In the genomic region with DNA sequence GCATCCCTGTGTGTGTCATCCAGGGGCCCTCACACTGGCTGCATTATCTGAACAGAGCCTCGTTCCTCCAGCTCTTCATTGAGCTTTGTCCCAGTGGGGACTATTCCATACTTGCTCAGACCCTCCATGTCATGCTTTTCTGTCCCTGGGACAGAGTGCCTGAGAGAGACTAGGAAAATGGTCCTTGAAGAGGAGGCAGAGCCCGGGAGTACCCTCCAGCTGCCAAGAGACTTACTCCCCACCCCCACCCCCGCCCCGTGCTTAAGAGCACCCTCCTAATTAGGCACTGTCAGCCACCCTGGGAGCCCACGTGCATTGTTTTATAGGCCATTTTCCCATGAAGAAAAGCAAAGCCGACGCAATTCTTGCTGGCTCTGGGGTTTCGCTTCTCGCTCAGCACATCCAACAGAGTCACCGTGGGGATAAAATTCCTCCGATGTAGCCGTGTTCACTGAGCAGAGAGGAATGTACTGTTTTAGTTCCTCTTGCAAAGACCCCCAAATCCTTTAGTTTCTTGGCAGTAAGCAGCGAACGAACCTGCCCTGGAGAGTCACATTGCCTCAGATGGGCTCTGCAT, we compare ENCODE assay signal across 16 mouse cellular contexts.
DNase-seq lines count a peak whose midpoint lies in the region; ATAC-seq and TF ChIP-seq lines count a peak whose summit lies in the region.
"Had no signal": no experiment of that assay in that cellular context is flagged by ENCODE, and none has a peak within 500 bp of the region (broad histone marks: within the 10 kb centered on the region; RNA-seq: fewer than 3 reads in every experiment).

No protein-coding gene starts in this region.

- TF ChIP-seq POLR2A in lung, adult 2 months (IDR thresholded peaks at IDR 0.05; ENCODE audit: borderline replicate concordance, extremely low read depth, low read depth, low read length), result no peak

- H3K36me3 ChIP-seq in neural tube, embryonic 12.5 days, result no peaks in the 10 kb centered on the region
- no peaks in the 10 kb centered on the region for H3K36me3 ChIP-seq in forebrain, embryonic 15.5 days
- no peaks in the 10 kb centered on the region for H3K36me3 ChIP-seq in midbrain, embryonic 14.5 days (ENCODE audit: control insufficient read depth, insufficient read depth, low read length)
- H3K36me3 ChIP-seq: intestine, embryonic 15.5 days; liver, embryonic 12.5 days had no signal

- DNase-seq in neural tube, embryonic 10.5 days (ENCODE audit: extremely low spot score, low spot score), result no peak
- DNase-seq in midbrain, embryonic 14.5 days, result peak; percentile 57
- DNase-seq in telencephalon, adult 2 months (ENCODE audit: low read depth, low spot score), result peak; percentile 18
- DNase-seq in cerebellum, adult 8-10 months, result no peak
- no peak for DNase-seq in urinary bladder, postnatal 10 days (ENCODE audit: low spot score)
- DNase-seq in lung, adult 2 months, result no peak
- DNase-seq: adrenal gland, adult 2 months; cerebellum, adult 9-11 months; gastrocnemius, adult 2 months; heart, postnatal 10 days; kidney, postnatal 14 days had no signal

- H3K27ac ChIP-seq in neural tube, embryonic 12.5 days, result no peak overlapping the region
- 0 out of 2 replicates have a peak overlapping the region, but pooled peaks have one; percentile 4 for H3K27ac ChIP-seq in forebrain, embryonic 15.5 days (replicated peaks)
- H3K27ac ChIP-seq in midbrain, embryonic 14.5 days (replicated peaks; ENCODE audit: low read depth, low read length), result no peak overlapping the region
- H3K27ac ChIP-seq: gastrocnemius, adult 2 months; intestine, embryonic 15.5 days; liver, embryonic 12.5 days had no signal

- no peak overlapping the region for H3K9ac ChIP-seq in neural tube, embryonic 12.5 days
- no peak overlapping the region for H3K9ac ChIP-seq in forebrain, embryonic 15.5 days (replicated peaks)
- no peak overlapping the region for H3K9ac ChIP-seq in midbrain, embryonic 14.5 days (replicated peaks; ENCODE audit: low read length)
- H3K9ac ChIP-seq: intestine, embryonic 15.5 days; liver, embryonic 12.5 days had no signal

- no peak for TF ChIP-seq CTCF in lung, adult 2 months (IDR thresholded peaks at IDR 0.05; ENCODE audit: insufficient read depth, low read length)

- 20% methylated on average over 14 of the region's 14 CpGs for WGBS in neural tube, embryonic 12.5 days
- WGBS in forebrain, embryonic 15.5 days, result 6% methylated on average over 14 of the region's 14 CpGs
- 20% methylated on average over 14 of the region's 14 CpGs for WGBS in midbrain, embryonic 14.5 days
- 64% methylated on average over 14 of the region's 14 CpGs for WGBS in lung, adult 2 months

- peak; percentile 12; the same call in 1 of the 2 replicates for ATAC-seq in neural tube, embryonic 12.5 days (ENCODE audit: low FRiP score, low read depth)
- ATAC-seq in forebrain, embryonic 15.5 days (replicated peaks), result peak; percentile 53
- no peak for ATAC-seq in midbrain, embryonic 14.5 days (ENCODE audit: low FRiP score, low TSS enrichment)
- ATAC-seq: CD4-positive, CD25-positive, alpha-beta regulatory T cell, adult 4 months; intestine, embryonic 15.5 days; liver, embryonic 12.5 days had no signal

- no peaks in the 10 kb centered on the region for H3K9me3 ChIP-seq in neural tube, embryonic 12.5 days
- H3K9me3 ChIP-seq in forebrain, embryonic 15.5 days, result no peaks in the 10 kb centered on the region
- H3K9me3 ChIP-seq in midbrain, embryonic 14.5 days (ENCODE audit: control insufficient read depth, low read length), result no peaks in the 10 kb centered on the region
- H3K9me3 ChIP-seq: intestine, embryonic 15.5 days; liver, embryonic 12.5 days had no signal

- no peaks in the 10 kb centered on the region; the same call in 1 of the 2 replicates for H3K27me3 ChIP-seq in neural tube, embryonic 12.5 days (replicated peaks)
- H3K27me3 ChIP-seq in forebrain, embryonic 15.5 days, result no peaks in the 10 kb centered on the region
- no peaks in the 10 kb centered on the region; the same call in 1 of the 2 replicates for H3K27me3 ChIP-seq in midbrain, embryonic 14.5 days (ENCODE audit: control insufficient read depth, insufficient read depth, low read length)
- H3K27me3 ChIP-seq: liver, embryonic 12.5 days had no signal

- peak overlapping the region; percentile 16; the same call in 1 of the 2 replicates for H3K4me2 ChIP-seq in neural tube, embryonic 12.5 days (replicated peaks)
- no peak overlapping the region for H3K4me2 ChIP-seq in forebrain, embryonic 15.5 days (replicated peaks)
- H3K4me2 ChIP-seq in midbrain, embryonic 14.5 days (ENCODE audit: low read length), result no peak overlapping the region
- H3K4me2 ChIP-seq: intestine, embryonic 15.5 days; liver, embryonic 12.5 days had no signal

- H3K4me1 ChIP-seq in neural tube, embryonic 12.5 days, result peaks cover 46% of the 10 kb centered on the region
- peaks cover 46% of the 10 kb centered on the region for H3K4me1 ChIP-seq in forebrain, embryonic 15.5 days
- peaks cover 38% of the 10 kb centered on the region for H3K4me1 ChIP-seq in midbrain, embryonic 14.5 days (ENCODE audit: control insufficient read depth, insufficient read depth, low read length)
- no peaks in the 10 kb centered on the region for H3K4me1 ChIP-seq in lung, adult 2 months (ENCODE audit: control insufficient read depth, insufficient read depth, low read length)
- H3K4me1 ChIP-seq: intestine, embryonic 15.5 days; liver, embryonic 12.5 days had no signal

- no peak overlapping the region for H3K4me3 ChIP-seq in neural tube, embryonic 12.5 days
- H3K4me3 ChIP-seq in forebrain, embryonic 15.5 days, result no peak overlapping the region
- no peak overlapping the region for H3K4me3 ChIP-seq in midbrain, embryonic 14.5 days (replicated peaks; ENCODE audit: low read depth, low read length)
- H3K4me3 ChIP-seq in lung, adult 2 months (replicated peaks; ENCODE audit: extremely low read depth, low read depth, low read length), result no peak overlapping the region
- H3K4me3 ChIP-seq: gastrocnemius, adult 2 months; intestine, embryonic 15.5 days; liver, embryonic 12.5 days had no signal

Comparison
In these comparisons a context has a peak if more than half of its experiments do, and no peak if none do; other contexts are left out.
1. DNase-seq: peak in midbrain, embryonic 14.5 days (single experiment) and telencephalon, adult 2 months (single experiment); none in neural tube, embryonic 10.5 days (single experiment), cerebellum, adult 8-10 months (single experiment), urinary bladder, postnatal 10 days (single experiment) and lung, adult 2 months (single experiment).